Mouse (Mus musculus) kidney, adult 2 months (tissue): ENCODE results near the gene Capn11. TPM values are rescaled to one million over a fixed set of nuclear protein-coding genes. Genes with fewer than 3 reads are reported as not detected.

Experiments used
- DNase-seq: peaks from one replicate; pipeline ENCODE4 v3.0.0; 2021
- H3K27ac ChIP-seq: fragments of 200-500 bp; 2 replicates; pipeline ENCODE4 v1.5.1; 2012; ENCODE audit warnings: low read depth, low read length, control low read depth, inconsistent platforms; ENCODE audit not compliant: insufficient read depth
- H3K27me3 ChIP-seq: fragments of 200-500 bp; replicated peaks from 2 replicates; pipeline ENCODE4 v1.6.1; 2012; ENCODE audit warnings: mild to moderate bottlenecking, moderate library complexity, low read length, inconsistent platforms; ENCODE audit not compliant: control insufficient read depth, insufficient read depth
- H3K36me3 ChIP-seq: fragments of 200-500 bp; 2 replicates; pipeline ENCODE4 v1.6.1; 2012; ENCODE audit warnings: mild to moderate bottlenecking, moderate library complexity, low read length, inconsistent platforms; ENCODE audit not compliant: control insufficient read depth, insufficient read depth
- H3K4me1 ChIP-seq: fragments of 200-500 bp; 2 replicates; pipeline ENCODE4 v1.6.1; 2011; ENCODE audit warnings: low read length; ENCODE audit not compliant: control insufficient read depth, insufficient read depth
- H3K4me3 ChIP-seq: fragments of 200-500 bp; 2 replicates; pipeline ENCODE4 v1.5.1; 2011; ENCODE audit warnings: mild to moderate bottlenecking, low read depth, low read length, control low read depth; ENCODE audit not compliant: insufficient read depth
- CTCF ChIP-seq: fragments of 200-500 bp; conservative IDR thresholded peaks from 2 replicates; pipeline ENCODE4 v1.5.1; 2011; ENCODE audit warnings: low read depth, mild to moderate bottlenecking, control low read depth, low read length, moderate library complexity, mixed read lengths; ENCODE audit not compliant: insufficient read depth, insufficient read length
- POLR2A ChIP-seq: fragments of 200-500 bp; IDR thresholded peaks from one replicate; pipeline ENCODE4 v1.6.1; 2011; ENCODE audit warnings: low read depth, low read length, control low read depth
- WGBS: fragments of 180-500 bp; shearing (Covaris S2); methylation state at CpG from one replicate; pipeline ENCODE4 v1.1.7; 2018; 5-methylcytosine and 5-hydroxymethylcytosine counted together
- polyA plus RNA-seq: library from polyadenylated mRNA; depleted of rRNA; stranded (reverse); fragments of >200 nt; gene quantifications from 2 replicates; pipeline ENCODE4 v1.2.3, GENCODE M21; 2012; rRNA removed

The Capn11 gene
- 0.04 and 0.16 TPM in 2 replicates for polyA plus RNA-seq

DNA sequence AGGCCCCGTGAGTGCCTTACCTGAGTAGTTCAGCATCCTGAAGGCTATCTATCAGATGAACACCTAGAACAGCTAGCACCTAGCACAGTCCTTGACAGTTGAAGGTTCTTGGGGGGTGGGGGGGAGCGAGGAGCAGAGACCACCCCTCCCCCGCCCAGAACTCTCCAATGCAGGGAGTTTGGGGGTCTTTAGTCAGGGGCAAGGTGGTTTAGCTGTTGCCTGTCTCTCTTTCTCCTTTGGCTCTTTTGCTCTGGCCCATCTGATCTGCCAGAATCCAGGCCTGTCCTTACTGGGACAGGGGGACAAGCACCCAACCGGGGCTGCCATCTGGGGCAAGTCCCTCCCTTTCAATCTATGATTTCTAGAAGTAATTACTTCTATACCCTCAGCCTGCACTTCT, at the start of gene Capn11:
Gene Capn11, minus strand, starts transcription at position 101 of the 400 bp plus-strand sequence.
- H3K36me3 ChIP-seq: no peaks in the 10 kb centered on the region
- 0 out of 2 replicates have a peak, but pooled peaks cover 3% of the 10 kb centered on the region for H3K4me1 ChIP-seq
- no peak within 1 kb of the TSS for H3K4me3 ChIP-seq
- H3K27me3 ChIP-seq: no peaks in the 10 kb centered on the region
- 90% methylated on average over 4 of the region's 4 CpGs for WGBS
- no peak within 1 kb of the TSS for H3K27ac ChIP-seq
- no peak for DNase-seq
- TF ChIP-seq CTCF: no peak
- TF ChIP-seq POLR2A: no peak

DNA sequence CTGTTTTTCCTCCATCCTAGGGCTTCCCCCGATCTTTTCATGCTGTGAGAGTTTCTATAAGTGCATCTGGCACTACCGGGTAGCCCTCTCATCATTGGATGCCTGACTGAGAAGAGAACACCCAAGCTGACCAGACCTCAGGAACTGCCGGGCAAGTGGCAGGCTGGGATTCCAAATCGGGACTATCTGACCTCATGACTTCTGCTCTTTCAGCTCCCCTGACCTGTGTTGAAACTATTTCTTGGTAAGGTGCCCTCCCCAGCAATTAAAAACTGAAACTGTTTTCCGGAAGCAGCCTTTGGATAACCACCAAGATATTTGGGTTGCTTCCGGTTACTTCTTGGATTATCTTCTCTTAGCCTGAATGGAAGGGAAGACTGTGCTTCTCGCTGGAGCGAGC, 49.1 kb upstream of the Capn11 start:
- DNase-seq: no peak
- WGBS: 73% methylated on average over 8 of the region's 8 CpGs
- Histone ChIP-seq H3K27me3 (no peaks in the 10 kb centered on the region), H3K4me1 (no peaks in the 10 kb centered on the region), H3K4me3 (no peak overlapping the region), H3K27ac (no peak overlapping the region), H3K36me3 (no peaks in the 10 kb centered on the region)
- TF ChIP-seq CTCF (no peak), POLR2A (no peak)

DNA sequence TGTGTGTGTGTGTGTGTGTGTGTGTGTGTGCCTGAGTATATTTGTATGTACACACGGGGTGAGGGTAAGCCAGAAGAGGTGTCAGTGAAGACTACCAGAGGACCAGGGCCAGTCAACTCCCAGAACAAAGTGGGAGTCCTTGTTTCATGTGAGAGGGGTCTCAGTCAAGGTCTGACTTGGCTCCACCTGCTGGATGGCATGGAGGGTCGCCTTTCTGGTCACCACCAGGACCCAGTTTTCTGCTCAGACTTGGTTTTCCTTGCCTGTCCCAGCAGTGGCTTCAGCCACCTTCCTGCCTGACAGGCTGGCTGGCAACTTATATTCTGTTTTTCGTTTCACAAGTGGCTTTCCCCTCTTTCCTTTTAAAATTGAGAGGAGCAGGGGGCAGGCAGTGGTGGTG, 48.3 kb upstream of the Capn11 start:
- no peak for DNase-seq
- H3K4me1 ChIP-seq: no peaks in the 10 kb centered on the region
- H3K27ac ChIP-seq: no peak overlapping the region
- no peak overlapping the region for H3K4me3 ChIP-seq
- H3K36me3 ChIP-seq: no peaks in the 10 kb centered on the region
- WGBS: 58% methylated on average over 3 of the region's 3 CpGs
- no peak for TF ChIP-seq POLR2A
- TF ChIP-seq CTCF: no peak
- H3K27me3 ChIP-seq: no peaks in the 10 kb centered on the region

DNA sequence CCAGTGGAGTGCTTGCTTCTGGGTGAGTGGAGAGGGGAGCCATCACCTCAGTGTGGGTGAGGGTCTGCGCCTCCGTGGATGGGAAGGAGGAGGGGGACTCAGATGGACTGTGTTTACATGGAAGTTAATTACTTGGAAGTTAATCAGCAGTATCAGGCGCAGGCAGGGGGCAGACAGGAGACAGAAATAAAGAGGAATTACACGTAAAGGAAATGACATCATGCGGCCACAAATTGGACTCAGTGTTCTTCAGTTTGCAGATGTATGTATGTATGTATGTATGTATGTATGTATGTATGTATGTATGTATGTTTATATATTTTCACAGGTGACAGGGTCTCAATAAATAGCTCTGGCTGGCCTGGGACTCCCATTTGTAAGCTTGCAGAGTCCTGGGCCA, 47.7 kb upstream of the Capn11 start:
- TF ChIP-seq POLR2A: no peak
- TF ChIP-seq CTCF: no peak
- DNase-seq: no peak
- Histone ChIP-seq H3K4me3 (no peak overlapping the region), H3K36me3 (no peaks in the 10 kb centered on the region), H3K27ac (no peak overlapping the region), H3K4me1 (no peaks in the 10 kb centered on the region), H3K27me3 (no peaks in the 10 kb centered on the region)
- WGBS: 65% methylated on average over 5 of the region's 5 CpGs

DNA sequence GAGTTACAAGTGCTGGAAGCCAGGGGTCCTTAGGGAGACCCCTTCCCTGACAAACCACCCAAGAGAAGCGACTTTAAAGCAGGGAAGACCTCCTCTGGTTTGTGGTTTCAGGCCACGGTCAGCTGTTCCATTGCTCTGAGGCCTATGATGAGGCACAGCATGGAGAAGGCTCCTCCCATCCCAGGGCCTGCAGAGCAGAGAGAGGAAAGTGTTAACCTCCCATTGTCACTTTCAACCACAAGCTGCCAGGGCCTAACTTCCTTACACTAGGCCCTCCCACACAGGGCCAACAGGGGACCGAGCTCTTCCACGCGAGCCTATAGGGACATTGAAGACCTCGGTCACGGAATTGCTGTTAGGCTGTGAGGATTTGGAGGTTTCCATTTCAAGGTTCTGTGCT, 44.1 kb upstream of the Capn11 start:
- Histone ChIP-seq H3K27ac (no peak overlapping the region), H3K27me3 (no peaks in the 10 kb centered on the region), H3K4me1 (peaks cover 5% of the 10 kb centered on the region; the same call in 1 of the 2 replicates), H3K36me3 (no peaks in the 10 kb centered on the region), H3K4me3 (no peak overlapping the region)
- DNase-seq: no peak
- no peak for TF ChIP-seq CTCF
- TF ChIP-seq POLR2A: no peak
- WGBS: 67% methylated on average over 7 of the region's 7 CpGs

DNA sequence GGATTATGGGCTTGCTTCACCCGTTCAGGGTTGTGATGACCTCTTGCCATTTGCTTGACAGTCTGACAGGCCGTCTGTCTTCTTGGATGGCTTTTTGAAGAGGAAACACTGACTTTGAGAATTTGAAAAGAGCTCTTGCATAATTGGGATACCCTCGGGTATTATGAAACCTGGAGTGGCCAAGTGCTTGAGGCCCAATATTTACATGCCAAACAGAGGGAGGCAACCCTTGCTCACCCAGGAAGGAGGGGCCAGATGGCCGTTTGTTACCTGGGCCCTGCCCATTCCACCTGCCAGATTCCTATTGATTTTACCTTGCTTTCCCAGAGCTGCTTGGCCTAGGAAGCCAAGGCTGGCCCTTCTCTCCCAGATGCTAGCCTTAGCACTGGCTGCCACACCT, 43.1 kb upstream of the Capn11 start:
- WGBS: 65% methylated on average over 4 of the region's 4 CpGs
- peaks cover 5% of the 10 kb centered on the region; the same call in 1 of the 2 replicates for H3K4me1 ChIP-seq
- H3K36me3 ChIP-seq: no peaks in the 10 kb centered on the region
- TF ChIP-seq POLR2A: no peak
- TF ChIP-seq CTCF: no peak
- H3K27me3 ChIP-seq: no peaks in the 10 kb centered on the region
- no peak overlapping the region for H3K4me3 ChIP-seq
- H3K27ac ChIP-seq: no peak overlapping the region
- no peak for DNase-seq

DNA sequence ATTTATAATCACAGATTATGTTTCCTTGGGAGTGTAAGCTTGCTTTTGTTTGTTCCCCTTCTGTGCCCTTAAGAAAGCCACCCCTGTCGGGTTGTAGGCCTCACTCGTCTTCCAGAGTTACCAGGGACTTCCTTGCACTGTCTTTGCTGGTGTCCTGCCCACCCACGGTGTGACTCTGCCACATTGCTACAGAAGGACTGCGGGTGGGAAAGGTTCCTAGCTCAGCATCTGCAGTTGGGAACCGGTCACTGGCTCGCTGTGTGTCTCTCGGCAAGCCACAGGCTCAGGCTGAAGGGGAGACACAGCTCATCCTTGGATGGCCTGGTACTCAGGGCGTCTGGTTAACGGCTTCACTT, 42.1 kb upstream of the Capn11 start:
- peaks cover 5% of the 10 kb centered on the region; the same call in 1 of the 2 replicates for H3K4me1 ChIP-seq
- no peaks in the 10 kb centered on the region for H3K36me3 ChIP-seq
- H3K27ac ChIP-seq: no peak overlapping the region
- H3K27me3 ChIP-seq: no peaks in the 10 kb centered on the region
- TF ChIP-seq POLR2A (no peak), CTCF (no peak)
- WGBS: 78% methylated on average over 9 of the region's 9 CpGs
- H3K4me3 ChIP-seq: no peak overlapping the region
- no peak for DNase-seq
